Mouse (Mus musculus) midbrain, embryonic 11.5 days (tissue): ENCODE results near the gene Popdc3. TPM values are rescaled to one million over a fixed set of nuclear protein-coding genes. Genes with fewer than 3 reads are reported as not detected.
"Not testable (repeated sequence)": the region's sequence is repeated elsewhere in the genome, so short reads cannot be mapped to it uniquely, and the experiment has no call there.

ENCODE experiments used
- ATAC-seq: fragments of 200-750 bp; cut with Nextera tagmentation; 2 replicates; pipeline ENCODE4 v1.8.0; 2017; ENCODE audit warnings: moderate TSS enrichment, moderate library complexity; ENCODE audit not compliant: low FRiP score
- DNase-seq: peaks from one replicate; pipeline ENCODE4 v3.0.0; 2015; ENCODE audit warnings: low spot score; ENCODE audit errors: missing footprints
- H3K27ac ChIP-seq: fragments of 300-500 bp; sonication (generic); 2 replicates; pipeline ENCODE4 v1.5.1; 2014; ENCODE audit warnings: low read depth, low read length
- H3K27me3 ChIP-seq: fragments of 300-500 bp; sonication (generic); 2 replicates; pipeline ENCODE4 v1.6.1; 2014; ENCODE audit warnings: mild to moderate bottlenecking, low read length, moderate library complexity, mixed read lengths; ENCODE audit not compliant: control insufficient read depth, insufficient read depth
- H3K36me3 ChIP-seq: fragments of 300-500 bp; sonication (generic); 2 replicates; pipeline ENCODE4 v1.6.1; 2014; ENCODE audit warnings: mild to moderate bottlenecking, low read length, moderate library complexity, mixed read lengths; ENCODE audit not compliant: control insufficient read depth, insufficient read depth
- H3K4me1 ChIP-seq: fragments of 300-500 bp; sonication (generic); 2 replicates; pipeline ENCODE4 v1.6.1; 2014; ENCODE audit warnings: low read length; ENCODE audit not compliant: control insufficient read depth, insufficient read depth
- H3K4me2 ChIP-seq: fragments of 300-500 bp; sonication (generic); 2 replicates; pipeline ENCODE4 v1.6.1; 2014; ENCODE audit warnings: mild to moderate bottlenecking, moderate library complexity
- H3K4me3 ChIP-seq: fragments of 300-500 bp; sonication (generic); 2 replicates; pipeline ENCODE4 v1.5.1; 2014; ENCODE audit warnings: low read depth, low read length
- H3K9ac ChIP-seq: fragments of 300-500 bp; sonication (generic); 2 replicates; pipeline ENCODE4 v1.6.1; 2014; ENCODE audit warnings: low read length
- H3K9me3 ChIP-seq: fragments of 300-500 bp; sonication (generic); 2 replicates; pipeline ENCODE4 v1.6.1; 2016; ENCODE audit warnings: low read length; ENCODE audit not compliant: control insufficient read depth
- WGBS: fragments of 180-500 bp; shearing (Covaris S2); extraction: QIAGEN DNeasy Blood & Tissue Kit; methylation state at CpG from one replicate; pipeline ENCODE4 v1.1.7; 2014; 5-methylcytosine and 5-hydroxymethylcytosine counted together
- polyA plus RNA-seq: library from polyadenylated mRNA; unstranded; fragments of >200 nt; fragmentation: Nextera tagmentation; extraction: Ambion mirVana; gene quantifications from 2 replicates; pipeline ENCODE4 v1.2.1, GENCODE M21; 2014

Popdc3 gene
- polyA plus RNA-seq, 1 experiment from 2014 or later, result 0.22 TPM

- WGBS, result 92% methylated on average over 9 of the region's 9 CpGs
- no peak overlapping the region for H3K4me2 ChIP-seq
- H3K4me3 ChIP-seq, result no peak overlapping the region
- H3K9me3 ChIP-seq, result no peaks in the 10 kb centered on the region; the same call in 1 of the 2 replicates
- no peaks in the 10 kb centered on the region for H3K4me1 ChIP-seq
- no peak overlapping the region for H3K27ac ChIP-seq
- H3K27me3 ChIP-seq, result no peaks in the 10 kb centered on the region
- no peak overlapping the region for H3K9ac ChIP-seq
- no peak for ATAC-seq
- no peaks in the 10 kb centered on the region for H3K36me3 ChIP-seq
- DNase-seq, result no peak
Observed at GRCm38 (mm10) chr10:45345217-45345616, 167.3 kb downstream of the Popdc3 start.

GRCm38 (mm10) chr10:45348143-45348542 is 170.2 kb downstream of the Popdc3 start:
- not testable (repeated sequence) for H3K9ac ChIP-seq, H3K4me3 ChIP-seq, DNase-seq, H3K27ac ChIP-seq, ATAC-seq, H3K4me1 ChIP-seq, H3K4me2 ChIP-seq, H3K27me3 ChIP-seq, H3K9me3 ChIP-seq, H3K36me3 ChIP-seq
- 95% methylated on average over 3 of the region's 3 CpGs for WGBS

GRCm38 (mm10) chr10:45356091-45356490 is 178.2 kb downstream of the Popdc3 start:
- Histone ChIP-seq H3K9ac (no peak overlapping the region), H3K4me1 (no peaks in the 10 kb centered on the region), H3K4me2 (no peak overlapping the region), H3K36me3 (no peaks in the 10 kb centered on the region), H3K27me3 (no peaks in the 10 kb centered on the region), H3K27ac (no peak overlapping the region), H3K9me3 (no peaks in the 10 kb centered on the region), H3K4me3 (no peak overlapping the region)
- no peak for ATAC-seq
- WGBS, result 90% methylated on average over 6 of the region's 6 CpGs
- DNase-seq, result peak; percentile 21

- ATAC-seq (peak; percentile 19; the same call in 1 of the 2 replicates), DNase-seq (no peak)
- no peaks in the 10 kb centered on the region for H3K36me3 ChIP-seq
- H3K4me3 ChIP-seq, result no peak overlapping the region
- H3K9me3 ChIP-seq, result no peaks in the 10 kb centered on the region
- no peak overlapping the region for H3K9ac ChIP-seq
- H3K4me2 ChIP-seq, result no peak overlapping the region
- WGBS, result 63% methylated on average over 5 of the region's 5 CpGs
- H3K27ac ChIP-seq, result no peak overlapping the region
- H3K4me1 ChIP-seq, result no peaks in the 10 kb centered on the region
- no peaks in the 10 kb centered on the region for H3K27me3 ChIP-seq
Observed at GRCm38 (mm10) chr10:45363396-45363795, 185.5 kb downstream of the Popdc3 start.

- H3K4me3 ChIP-seq, result no peak overlapping the region
- whole genome bisulfite sequencing, result 90% methylated on average over 17 of the region's 17 CpGs
- ATAC-seq, result no peak
- DNase-seq, result peak; percentile 72
- no peaks in the 10 kb centered on the region for H3K27me3 ChIP-seq
- no peak overlapping the region for H3K27ac ChIP-seq
- H3K9ac ChIP-seq, result no peak overlapping the region
- no peaks in the 10 kb centered on the region for H3K36me3 ChIP-seq
- H3K4me1 ChIP-seq, result no peaks in the 10 kb centered on the region
- no peaks in the 10 kb centered on the region for H3K9me3 ChIP-seq
- H3K4me2 ChIP-seq, result no peak overlapping the region
Observed at GRCm38 (mm10) chr10:45366987-45367705, 189.2 kb downstream of the Popdc3 start.

Other genes starting within 250 kb of the Popdc3 start
- gene Prep, start 110.9 kb upstream of the Popdc3 start, polyA plus RNA-seq, result 27.3 and 29.2 TPM in 2 replicates
- gene Bves, start 157.7 kb downstream of the Popdc3 start, polyA plus RNA-seq, result 1.7 TPM in 2 replicates